Mouse (Mus musculus) heart, embryonic 10.5 days (tissue): ENCODE measurements around the gene Idua. TPM values are rescaled to one million over a fixed set of nuclear protein-coding genes. Genes with fewer than 3 reads are reported as not detected.

Experiments used
- DNase-seq: peaks from one replicate; pipeline ENCODE4 v3.0.0-alpha.2; 2017; ENCODE audit warnings: low spot score
- H3K27ac ChIP-seq: fragments of 300-500 bp; sonication (generic); 2 replicates; pipeline ENCODE4 v1.5.1; 2016; ENCODE audit warnings: mild to moderate bottlenecking
- H3K27me3 ChIP-seq: fragments of 300-500 bp; sonication (generic); 2 replicates; pipeline ENCODE4 v1.6.1; 2016; ENCODE audit warnings: mild to moderate bottlenecking; ENCODE audit not compliant: poor library complexity, insufficient read depth, severe bottlenecking
- H3K36me3 ChIP-seq: fragments of 300-500 bp; sonication (generic); 2 replicates; pipeline ENCODE4 v1.6.1; 2016; ENCODE audit warnings: mild to moderate bottlenecking, moderate library complexity
- H3K4me1 ChIP-seq: fragments of 300-500 bp; sonication (generic); 2 replicates; pipeline ENCODE4 v1.6.1; 2016; ENCODE audit warnings: mild to moderate bottlenecking
- H3K4me3 ChIP-seq: fragments of 300-500 bp; sonication (generic); 2 replicates; pipeline ENCODE4 v1.5.1; 2016; ENCODE audit warnings: mild to moderate bottlenecking, moderate library complexity
- H3K9me3 ChIP-seq: fragments of 300-500 bp; sonication (generic); 2 replicates; pipeline ENCODE4 v1.6.1; 2016; ENCODE audit warnings: mild to moderate bottlenecking, moderate library complexity
- WGBS: fragments of 180-500 bp; shearing (Covaris S2); methylation state at CpG from one replicate; pipeline ENCODE4 v1.1.7; 2016; 5-methylcytosine and 5-hydroxymethylcytosine counted together
- polyA plus RNA-seq: library from polyadenylated mRNA; unstranded; fragments of >200 nt; fragmentation: Nextera tagmentation; extraction: Ambion mirVana; gene quantifications from 2 replicates; pipeline ENCODE4 v1.2.1, GENCODE M21; 2016

The Idua gene
- polyA plus RNA-seq, 1 experiment from 2014 or later = 15.1 TPM

GRCm38 (mm10) chr5:108658611-108659010 is 1.5 kb upstream of the Idua start:
- WGBS = 83% methylated on average over 1 of the region's 1 CpGs
- no peak overlapping the region for H3K27ac ChIP-seq
- H3K36me3 ChIP-seq = peaks cover 43% of the 10 kb centered on the region

GRCm38 (mm10) chr5:108660632-108661268 is 619 bp downstream of the Idua start:
- DNase-seq = peak; percentile 96
- H3K27ac ChIP-seq = peak overlapping the region; percentile 88
- WGBS = 14% methylated on average over 36 of the region's 36 CpGs

More at GRCm38 (mm10) chr5:108658611-108659010, 1.5 kb upstream of the Idua start:
- Histone ChIP-seq H3K4me1 (peaks cover 8% of the 10 kb centered on the region), H3K9me3 (no peaks in the 10 kb centered on the region), H3K27me3 (no peaks in the 10 kb centered on the region; the same call in 1 of the 2 replicates), H3K4me3 (no peak overlapping the region)
- DNase-seq = peak; percentile 61

GRCm38 (mm10) chr5:108662772-108663171 is 2.6 kb downstream of the Idua start:
- peaks cover 3% of the 10 kb centered on the region; the same call in 1 of the 2 replicates for H3K36me3 ChIP-seq
- no peak for DNase-seq
- H3K27ac ChIP-seq = no peak overlapping the region
- H3K27me3 ChIP-seq = peaks cover 9% of the 10 kb centered on the region; the same call in 1 of the 2 replicates
- WGBS = 78% methylated on average over 4 of the region's 4 CpGs
- H3K9me3 ChIP-seq = no peaks in the 10 kb centered on the region
- H3K4me3 ChIP-seq = no peak overlapping the region
- peaks cover 8% of the 10 kb centered on the region for H3K4me1 ChIP-seq

More at GRCm38 (mm10) chr5:108660632-108661268, 619 bp downstream of the Idua start:
- peaks cover 9% of the 10 kb centered on the region; the same call in 1 of the 2 replicates for H3K27me3 ChIP-seq
- peaks cover 22% of the 10 kb centered on the region for H3K36me3 ChIP-seq
- no peaks in the 10 kb centered on the region for H3K9me3 ChIP-seq
- H3K4me1 ChIP-seq = peaks cover 8% of the 10 kb centered on the region
- peak overlapping the region; percentile 92 for H3K4me3 ChIP-seq

- 38% methylated on average over 3 of the region's 3 CpGs for WGBS
- no peak overlapping the region for H3K27ac ChIP-seq
These were observed 4.9 kb downstream of the Idua start for GRCm38 (mm10) chr5:108665066-108665465.

GRCm38 (mm10) chr5:108667370-108667769 is 7.2 kb downstream of the Idua start:
- peaks cover 19% of the 10 kb centered on the region for H3K4me1 ChIP-seq
- WGBS = 78% methylated on average over 2 of the region's 2 CpGs
- no peak overlapping the region for H3K4me3 ChIP-seq
- peaks cover 9% of the 10 kb centered on the region; the same call in 1 of the 2 replicates for H3K27me3 ChIP-seq
- H3K27ac ChIP-seq = no peak overlapping the region
- peaks cover 16% of the 10 kb centered on the region for H3K36me3 ChIP-seq
- H3K9me3 ChIP-seq = no peaks in the 10 kb centered on the region
- DNase-seq = no peak

More at GRCm38 (mm10) chr5:108665066-108665465, 4.9 kb downstream of the Idua start:
- Histone ChIP-seq H3K4me1 (peaks cover 10% of the 10 kb centered on the region), H3K27me3 (peaks cover 9% of the 10 kb centered on the region; the same call in 1 of the 2 replicates), H3K9me3 (no peaks in the 10 kb centered on the region), H3K4me3 (no peak overlapping the region), H3K36me3 (no peaks in the 10 kb centered on the region)
- DNase-seq = no peak

- 17% methylated on average over 3 of the region's 3 CpGs for WGBS
These were observed 8.3 kb downstream of the Idua start for GRCm38 (mm10) chr5:108668387-108668932.

GRCm38 (mm10) chr5:108668977-108669936 is 9.1 kb downstream of the Idua start, which contains the start of gene Dgkq:
TSS of gene Dgkq (minus strand) at chr5:108669672.
- H3K9me3 ChIP-seq = no peaks in the 10 kb centered on the region
- 7% methylated on average over 43 of the region's 43 CpGs for WGBS
- H3K27me3 ChIP-seq = 0 out of 2 replicates have a peak, but pooled peaks cover 9% of the 10 kb centered on the region
- peak within 1 kb of the TSS; percentile 67 for H3K4me3 ChIP-seq
- DNase-seq = peak; percentile 94
- peak within 1 kb of the TSS; percentile 95 for H3K27ac ChIP-seq
- peaks cover 28% of the 10 kb centered on the region for H3K36me3 ChIP-seq
- H3K4me1 ChIP-seq = peaks cover 19% of the 10 kb centered on the region

More at GRCm38 (mm10) chr5:108668387-108668932, 8.3 kb downstream of the Idua start:
- H3K9me3 ChIP-seq = no peaks in the 10 kb centered on the region
- H3K36me3 ChIP-seq = peaks cover 26% of the 10 kb centered on the region
- peak overlapping the region; percentile 95 for H3K27ac ChIP-seq
- H3K27me3 ChIP-seq = 0 out of 2 replicates have a peak, but pooled peaks cover 9% of the 10 kb centered on the region
- peaks cover 19% of the 10 kb centered on the region for H3K4me1 ChIP-seq
- DNase-seq = no peak
- H3K4me3 ChIP-seq = peak overlapping the region; percentile 67

GRCm38 (mm10) chr5:108669986-108670385 is 9.9 kb downstream of the Idua start:
- 79% methylated on average over 9 of the region's 9 CpGs for WGBS

GRCm38 (mm10) chr5:108670785-108671184 is 10.7 kb downstream of the Idua start:
- H3K27ac ChIP-seq = no peak overlapping the region
- H3K4me3 ChIP-seq = no peak overlapping the region
- no peak for DNase-seq
- H3K27me3 ChIP-seq = no peaks in the 10 kb centered on the region
- peaks cover 28% of the 10 kb centered on the region for H3K36me3 ChIP-seq
- no peaks in the 10 kb centered on the region for H3K9me3 ChIP-seq
- peaks cover 19% of the 10 kb centered on the region for H3K4me1 ChIP-seq

More at GRCm38 (mm10) chr5:108669986-108670385, 9.9 kb downstream of the Idua start:
- H3K4me3 ChIP-seq = peak overlapping the region; percentile 67
- H3K36me3 ChIP-seq = peaks cover 28% of the 10 kb centered on the region
- H3K4me1 ChIP-seq = peaks cover 19% of the 10 kb centered on the region
- 0 out of 2 replicates have a peak, but pooled peaks cover 2% of the 10 kb centered on the region for H3K27me3 ChIP-seq
- H3K27ac ChIP-seq = peak overlapping the region; percentile 95
- DNase-seq = no peak
- no peaks in the 10 kb centered on the region for H3K9me3 ChIP-seq

- no peak for DNase-seq
- Histone ChIP-seq H3K4me1 (peaks cover 24% of the 10 kb centered on the region), H3K27ac (no peak overlapping the region), H3K9me3 (no peaks in the 10 kb centered on the region), H3K4me3 (no peak overlapping the region), H3K27me3 (no peaks in the 10 kb centered on the region), H3K36me3 (peaks cover 28% of the 10 kb centered on the region)
- WGBS = 89% methylated on average over 12 of the region's 12 CpGs
These were observed 11.6 kb downstream of the Idua start for GRCm38 (mm10) chr5:108671757-108672156.

- Histone ChIP-seq H3K36me3 (peaks cover 28% of the 10 kb centered on the region), H3K4me3 (no peak overlapping the region), H3K4me1 (peaks cover 32% of the 10 kb centered on the region), H3K27me3 (no peaks in the 10 kb centered on the region), H3K9me3 (no peaks in the 10 kb centered on the region), H3K27ac (no peak overlapping the region)
- DNase-seq = no peak
- 77% methylated on average over 2 of the region's 2 CpGs for WGBS
These were observed 14.5 kb downstream of the Idua start for GRCm38 (mm10) chr5:108674624-108675023.

GRCm38 (mm10) chr5:108675251-108675816 is 15.2 kb downstream of the Idua start, which contains the start of gene Slc26a1:
TSS of gene Slc26a1 (minus strand) at chr5:108675569.
- H3K36me3 ChIP-seq = peaks cover 28% of the 10 kb centered on the region
- peaks cover 25% of the 10 kb centered on the region for H3K4me1 ChIP-seq
- H3K27me3 ChIP-seq = no peaks in the 10 kb centered on the region
- 78% methylated on average over 9 of the region's 9 CpGs for WGBS
- no peak within 1 kb of the TSS for H3K4me3 ChIP-seq
- H3K9me3 ChIP-seq = no peaks in the 10 kb centered on the region
- H3K27ac ChIP-seq = peak within 1 kb of the TSS; percentile 88; the same call in 1 of the 2 replicates
- DNase-seq = no peak
